Mouse (Mus musculus): ENCODE measurements at regions not wholly inside any gene's neighbourhood (a gene's known extent, or its start where the extent isn't known, plus 50 kb on each side); places are given as distances from the start of the nearest gene placed in this dataset.

DNA sequence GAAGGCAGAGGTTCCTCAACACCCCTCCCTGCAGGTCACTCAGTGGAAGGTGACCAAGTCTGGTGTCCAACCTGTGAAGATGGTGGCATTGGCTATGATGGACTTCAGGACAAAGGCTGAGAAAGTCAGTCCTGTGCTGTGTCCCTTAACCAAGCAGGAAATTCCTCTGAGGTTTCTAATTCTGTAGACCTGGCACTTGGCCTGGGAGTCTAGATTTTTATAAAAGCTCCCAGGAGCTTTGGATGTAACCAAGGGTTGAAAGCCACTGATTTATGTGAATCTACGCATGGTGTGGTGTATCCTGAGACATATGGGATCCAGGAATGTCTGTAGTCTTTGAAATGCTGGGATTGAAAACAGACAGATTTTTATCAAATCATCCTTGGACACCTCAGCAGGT, 498.8 kb upstream of the Tbx3 start:
- Histone ChIP-seq H3K4me1 (ENCODE audit: control insufficient read depth, insufficient read depth, low read length) (no peaks in the 10 kb centered on the region), H3K27ac (ENCODE audit: insufficient read depth, low read length) (no peak overlapping the region), H3K4me3 (ENCODE audit: insufficient read depth, low read length) (no peak overlapping the region)
- TF ChIP-seq CTCF (IDR thresholded peaks at IDR 0.05; ENCODE audit: extremely low read depth, insufficient read depth, low read length) (no peak), POLR2A (IDR thresholded peaks at IDR 0.05; ENCODE audit: extremely low read depth, insufficient read depth, low read length) (no peak)

DNA sequence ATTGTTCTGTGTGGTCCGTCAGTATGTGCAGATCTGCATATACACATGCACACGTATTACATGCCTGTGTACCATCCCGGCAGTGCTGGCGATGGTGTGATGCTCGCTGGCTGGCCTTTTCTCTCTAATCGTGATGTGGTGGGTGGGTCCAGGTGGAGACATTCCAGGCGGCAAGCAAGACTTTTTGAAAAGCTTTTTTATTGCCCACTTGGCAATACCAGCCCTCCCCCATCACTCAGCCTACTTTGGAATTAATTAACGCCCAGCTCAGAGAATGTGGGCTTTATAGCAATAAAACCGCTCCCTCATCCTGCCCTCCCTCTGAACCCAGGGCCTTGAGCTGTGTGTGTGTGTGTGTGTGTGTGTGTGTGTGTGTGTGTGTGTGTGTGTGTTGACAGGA, 491.7 kb upstream of the Tbx3 start:
- Histone ChIP-seq H3K27ac (ENCODE audit: insufficient read depth, low read length) (no peak overlapping the region), H3K4me1 (ENCODE audit: control insufficient read depth, insufficient read depth, low read length) (no peaks in the 10 kb centered on the region), H3K4me3 (ENCODE audit: insufficient read depth, low read length) (no peak overlapping the region)
- TF ChIP-seq CTCF (IDR thresholded peaks at IDR 0.05; ENCODE audit: extremely low read depth, insufficient read depth, low read length) (no peak), POLR2A (IDR thresholded peaks at IDR 0.05; ENCODE audit: extremely low read depth, insufficient read depth, low read length) (no peak)

DNA sequence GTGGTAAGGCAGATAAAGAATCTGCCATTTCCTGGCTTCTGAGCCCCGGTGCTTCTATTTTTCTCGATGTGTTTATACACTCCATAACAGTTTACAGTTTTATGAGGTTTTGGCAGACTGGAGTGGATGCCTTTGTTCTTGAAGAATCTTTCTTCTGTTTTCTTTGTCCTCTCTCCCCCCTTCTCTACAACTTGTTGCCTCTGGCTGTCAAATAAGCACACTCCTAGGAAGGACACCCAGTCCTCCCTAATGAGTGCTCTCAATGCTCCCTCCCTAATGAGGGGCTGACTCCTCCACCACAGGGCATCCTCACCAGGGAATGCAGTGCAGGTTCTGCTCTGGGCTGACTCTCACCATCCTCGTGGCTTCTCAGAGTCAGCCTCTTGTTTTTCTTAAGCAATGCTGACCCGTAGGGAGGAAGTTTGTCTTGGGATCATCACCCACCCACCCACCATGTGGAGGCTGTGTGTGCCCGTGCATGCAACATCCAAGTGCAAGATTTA, 486.9 kb upstream of the Tbx3 start:
- TF ChIP-seq POLR2A (IDR thresholded peaks at IDR 0.05; ENCODE audit: extremely low read depth, insufficient read depth, low read length) (no peak), CTCF (IDR thresholded peaks at IDR 0.05; ENCODE audit: extremely low read depth, insufficient read depth, low read length) (no peak)
- Histone ChIP-seq H3K27ac (ENCODE audit: insufficient read depth, low read length) (no peak overlapping the region), H3K4me3 (ENCODE audit: insufficient read depth, low read length) (no peak overlapping the region), H3K4me1 (ENCODE audit: control insufficient read depth, insufficient read depth, low read length) (no peaks in the 10 kb centered on the region)

DNA sequence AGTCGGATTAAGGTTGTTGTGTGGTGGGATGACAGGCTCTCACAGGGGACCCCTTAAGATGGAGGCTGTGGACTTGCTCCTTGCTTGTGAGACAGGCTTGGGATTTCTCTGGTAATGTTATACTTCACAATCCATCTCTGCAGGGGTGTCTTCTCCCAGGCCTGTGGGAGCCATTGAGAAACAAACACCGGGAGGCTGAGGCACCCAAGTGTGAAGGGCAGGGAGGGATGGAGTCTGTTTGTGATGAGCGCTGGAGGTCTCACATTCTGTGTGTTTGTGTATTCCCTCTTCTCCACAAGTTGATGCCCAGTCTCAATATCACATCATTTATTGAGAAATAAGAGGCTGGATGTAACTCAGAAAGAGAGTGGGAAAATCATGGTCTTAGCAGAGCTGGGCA, 483.9 kb upstream of the Tbx3 start:
- no peak for TF ChIP-seq CTCF (IDR thresholded peaks at IDR 0.05; ENCODE audit: extremely low read depth, insufficient read depth, low read length)
- no peak for TF ChIP-seq POLR2A (IDR thresholded peaks at IDR 0.05; ENCODE audit: extremely low read depth, insufficient read depth, low read length)
- Histone ChIP-seq H3K4me1 (ENCODE audit: control insufficient read depth, insufficient read depth, low read length) (no peaks in the 10 kb centered on the region), H3K4me3 (ENCODE audit: insufficient read depth, low read length) (no peak overlapping the region)

DNA sequence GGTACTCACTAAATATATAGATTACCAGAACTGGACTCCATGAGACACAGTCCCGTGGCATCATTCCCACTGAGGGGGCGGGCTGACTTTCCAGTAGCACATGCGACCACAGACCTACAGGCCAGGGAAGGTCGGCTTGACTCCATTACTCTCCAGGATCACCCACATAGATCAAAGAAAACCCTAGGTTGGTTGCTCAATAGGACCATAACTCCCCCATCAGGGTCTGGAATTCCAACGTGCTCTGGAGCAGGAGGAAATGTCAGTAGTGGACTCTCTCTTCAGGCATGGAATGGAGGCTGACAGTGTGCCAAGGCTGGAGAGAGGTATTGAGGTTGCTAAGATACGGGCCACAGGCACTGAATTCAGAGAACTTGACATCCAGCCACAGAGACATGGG, 482.0 kb upstream of the Tbx3 start:
- Histone ChIP-seq H3K4me3 (ENCODE audit: insufficient read depth, low read length) (no peak overlapping the region), H3K4me1 (ENCODE audit: control insufficient read depth, insufficient read depth, low read length) (no peaks in the 10 kb centered on the region), H3K27ac (ENCODE audit: insufficient read depth, low read length) (no peak overlapping the region)
- no peak for TF ChIP-seq POLR2A (IDR thresholded peaks at IDR 0.05; ENCODE audit: extremely low read depth, insufficient read depth, low read length)
- TF ChIP-seq CTCF (IDR thresholded peaks at IDR 0.05; ENCODE audit: extremely low read depth, insufficient read depth, low read length) = no peak

More for the DNA sequence above, 483.9 kb upstream of the Tbx3 start:
- no peak overlapping the region for H3K27ac ChIP-seq (ENCODE audit: insufficient read depth, low read length)

DNA sequence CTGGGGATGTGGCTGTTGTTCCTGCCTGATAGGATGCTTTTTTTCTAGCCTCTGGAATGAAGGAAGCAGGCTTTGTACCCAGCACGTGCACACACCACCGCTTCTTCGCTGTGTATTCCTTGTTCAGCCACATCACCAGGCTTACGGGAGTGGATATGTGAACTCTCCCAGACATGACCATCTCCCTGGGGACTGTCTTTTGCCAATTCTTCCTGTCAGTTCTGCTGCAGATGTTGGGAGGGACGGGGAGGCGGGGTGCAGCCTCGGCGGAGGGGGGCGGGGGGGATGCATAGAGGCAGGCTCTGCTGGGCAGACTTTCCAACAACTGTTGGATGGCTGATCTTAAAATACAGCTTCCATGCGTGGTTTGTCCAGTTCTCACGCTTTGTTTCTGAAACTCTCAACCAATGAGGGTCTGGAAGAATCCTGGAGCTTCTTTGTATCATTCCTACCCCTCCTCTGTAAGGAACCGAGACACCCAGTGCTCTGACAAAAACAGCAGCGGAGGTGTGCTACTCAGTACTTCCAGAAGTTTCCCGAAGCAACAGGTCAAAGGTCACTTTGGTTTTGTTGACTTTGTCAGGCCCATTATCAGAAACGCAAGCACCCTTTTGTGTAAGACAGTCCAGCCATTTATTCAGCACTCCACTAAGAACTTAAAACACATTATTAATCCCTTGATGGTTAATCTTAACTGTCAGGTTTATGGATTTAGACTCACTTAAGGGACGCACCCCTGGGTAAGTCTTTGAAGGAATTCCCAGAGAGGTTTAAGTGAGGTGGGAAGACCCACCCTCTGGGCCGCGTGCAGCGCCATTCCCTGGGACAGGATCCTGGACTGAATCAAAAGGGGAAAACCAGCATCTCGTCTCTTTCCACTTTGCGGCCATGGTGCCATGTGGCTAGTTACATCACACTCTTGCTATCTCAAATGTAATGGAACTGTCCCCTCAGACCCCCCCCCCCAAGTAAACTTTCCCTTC, 476.5 kb upstream of the Tbx3 start:
- Histone ChIP-seq H3K4me1 (ENCODE audit: control insufficient read depth, insufficient read depth, low read length) (no peaks in the 10 kb centered on the region), H3K27ac (ENCODE audit: insufficient read depth, low read length) (no peak overlapping the region), H3K4me3 (ENCODE audit: insufficient read depth, low read length) (no peak overlapping the region)
- no peak for TF ChIP-seq CTCF (IDR thresholded peaks at IDR 0.05; ENCODE audit: extremely low read depth, insufficient read depth, low read length)
- no peak for TF ChIP-seq POLR2A (IDR thresholded peaks at IDR 0.05; ENCODE audit: extremely low read depth, insufficient read depth, low read length)

DNA sequence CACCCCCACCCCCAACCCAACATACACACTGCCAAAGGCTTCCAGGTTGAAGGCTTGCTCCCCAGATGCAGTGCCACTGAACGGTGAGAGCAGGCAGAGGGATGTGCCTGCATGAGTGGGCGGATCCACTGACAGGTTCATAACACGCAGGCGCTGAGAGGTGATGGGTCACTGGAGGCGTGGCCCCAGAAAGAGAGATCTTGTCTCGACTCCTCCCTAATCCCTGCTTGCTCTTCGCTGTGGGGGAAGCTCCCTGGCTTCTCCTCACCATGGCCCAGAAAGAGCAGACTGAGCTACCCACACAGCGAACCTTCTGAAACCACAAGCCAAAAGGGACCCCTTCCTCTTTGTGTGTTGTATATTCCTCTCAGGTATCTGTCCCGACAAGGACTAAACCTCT, 470.6 kb upstream of the Tbx3 start:
- no peak for TF ChIP-seq POLR2A (IDR thresholded peaks at IDR 0.05; ENCODE audit: extremely low read depth, insufficient read depth, low read length)
- TF ChIP-seq CTCF (IDR thresholded peaks at IDR 0.05; ENCODE audit: extremely low read depth, insufficient read depth, low read length) = no peak
- Histone ChIP-seq H3K27ac (ENCODE audit: insufficient read depth, low read length) (no peak overlapping the region), H3K4me3 (ENCODE audit: insufficient read depth, low read length) (no peak overlapping the region), H3K4me1 (ENCODE audit: control insufficient read depth, insufficient read depth, low read length) (no peaks in the 10 kb centered on the region)

DNA sequence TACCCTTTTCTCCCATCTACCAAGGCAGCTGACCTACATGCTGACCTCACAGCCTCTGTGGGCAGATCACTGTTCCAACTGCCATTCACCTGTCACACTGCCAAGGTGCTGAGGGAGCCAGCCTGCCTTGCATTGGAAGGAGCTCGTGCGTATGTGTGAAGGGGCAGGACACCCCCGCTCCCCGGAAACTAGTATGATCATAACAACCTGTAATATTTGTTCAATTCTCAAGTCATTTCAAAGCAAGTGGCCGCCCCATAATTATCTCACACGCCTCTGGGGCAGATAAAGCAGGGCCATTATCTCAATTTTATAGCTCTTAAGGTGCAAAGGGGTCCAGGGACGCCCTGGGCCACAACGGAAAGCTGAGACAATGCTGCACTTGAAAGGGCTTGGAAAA, 469.2 kb upstream of the Tbx3 start:
- TF ChIP-seq CTCF (IDR thresholded peaks at IDR 0.05; ENCODE audit: extremely low read depth, insufficient read depth, low read length) (no peak), POLR2A (IDR thresholded peaks at IDR 0.05; ENCODE audit: extremely low read depth, insufficient read depth, low read length) (no peak)

DNA sequence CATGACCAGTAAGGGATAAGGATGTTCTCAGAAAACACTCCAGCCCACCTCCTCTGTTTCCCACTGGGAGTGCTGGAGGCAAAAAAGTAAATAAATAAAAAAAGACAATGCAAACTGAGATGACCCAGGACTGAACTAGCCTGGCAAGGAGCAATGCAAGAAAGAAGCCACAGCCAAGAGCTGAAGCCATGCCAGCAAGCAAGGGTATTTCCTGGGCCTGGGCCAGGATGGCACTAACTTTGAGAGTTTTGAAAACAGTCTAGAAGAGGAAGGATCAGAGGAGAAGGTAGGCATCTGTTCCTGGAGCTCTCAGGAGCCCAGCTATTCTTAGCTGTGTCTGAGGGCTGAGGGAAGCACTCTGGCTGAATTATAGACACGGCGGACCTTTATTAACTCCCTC, 465.7 kb upstream of the Tbx3 start:
- Histone ChIP-seq H3K4me1 (ENCODE audit: control insufficient read depth, insufficient read depth, low read length) (no peaks in the 10 kb centered on the region), H3K27ac (ENCODE audit: insufficient read depth, low read length) (no peak overlapping the region), H3K4me3 (ENCODE audit: insufficient read depth, low read length) (no peak overlapping the region)
- TF ChIP-seq POLR2A (IDR thresholded peaks at IDR 0.05; ENCODE audit: extremely low read depth, insufficient read depth, low read length) = no peak
- TF ChIP-seq CTCF (IDR thresholded peaks at IDR 0.05; ENCODE audit: extremely low read depth, insufficient read depth, low read length) = no peak

More for the DNA sequence above, 469.2 kb upstream of the Tbx3 start:
- H3K4me1 ChIP-seq (ENCODE audit: control insufficient read depth, insufficient read depth, low read length) = no peaks in the 10 kb centered on the region
- no peak overlapping the region for H3K27ac ChIP-seq (ENCODE audit: insufficient read depth, low read length)
- H3K4me3 ChIP-seq (ENCODE audit: insufficient read depth, low read length) = no peak overlapping the region

DNA sequence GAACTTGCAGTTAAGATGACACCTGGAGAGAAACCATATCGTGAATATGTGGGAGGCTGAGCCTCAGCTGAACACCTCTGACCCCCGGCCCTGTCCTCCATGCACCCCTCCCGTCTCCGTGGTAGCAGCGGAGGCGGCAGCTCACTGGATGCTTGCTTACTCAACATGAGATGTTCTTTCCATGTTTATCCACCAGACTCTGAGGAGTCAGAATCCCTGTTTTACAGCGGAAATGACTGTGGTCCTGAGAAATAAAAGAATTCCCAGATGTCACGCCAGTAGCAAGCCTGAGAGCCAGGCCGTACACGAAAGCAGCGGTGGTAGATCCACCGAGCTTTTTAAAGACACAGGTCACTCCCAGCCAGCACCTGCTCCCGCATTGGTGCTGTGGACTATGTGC, 462.4 kb upstream of the Tbx3 start:
- H3K27ac ChIP-seq (ENCODE audit: insufficient read depth, low read length) = no peak overlapping the region
- H3K4me1 ChIP-seq (ENCODE audit: control insufficient read depth, insufficient read depth, low read length) = no peaks in the 10 kb centered on the region
- TF ChIP-seq CTCF (IDR thresholded peaks at IDR 0.05; ENCODE audit: extremely low read depth, insufficient read depth, low read length) = no peak
- no peak for TF ChIP-seq POLR2A (IDR thresholded peaks at IDR 0.05; ENCODE audit: extremely low read depth, insufficient read depth, low read length)
- no peak overlapping the region for H3K4me3 ChIP-seq (ENCODE audit: insufficient read depth, low read length)
